Mouse (Mus musculus) kidney, embryonic 16.5 days (tissue): ENCODE data around the gene Ptgdr. TPM values are rescaled to one million over a fixed set of nuclear protein-coding genes. Genes with fewer than 3 reads are reported as not detected.
"Not testable (repeated sequence)": the region's sequence is repeated elsewhere in the genome, so short reads cannot be mapped to it uniquely, and the experiment has no call there.

Source experiments
- ATAC-seq: fragments of 200-750 bp; cut with Nextera tagmentation; 2 replicates; pipeline ENCODE4 v1.8.0; 2017; ENCODE audit warnings: moderate TSS enrichment; ENCODE audit not compliant: low FRiP score, low TSS enrichment
- H3K27ac ChIP-seq: fragments of 300-500 bp; sonication (generic); 2 replicates; pipeline ENCODE4 v1.5.1; 2014; ENCODE audit warnings: low read length
- H3K27me3 ChIP-seq: fragments of 300-500 bp; sonication (generic); 2 replicates; pipeline ENCODE4 v1.6.1; 2014; ENCODE audit warnings: low read length, control low read depth, mixed read lengths; ENCODE audit not compliant: insufficient read depth
- H3K36me3 ChIP-seq: fragments of 300-500 bp; sonication (generic); 2 replicates; pipeline ENCODE4 v1.6.1; 2014; ENCODE audit warnings: low read length, control low read depth, mixed read lengths; ENCODE audit not compliant: insufficient read depth
- H3K4me1 ChIP-seq: fragments of 300-500 bp; sonication (generic); 2 replicates; pipeline ENCODE4 v1.6.1; 2014; ENCODE audit warnings: low read length, control low read depth, mixed read lengths; ENCODE audit not compliant: insufficient read depth
- H3K4me2 ChIP-seq: fragments of 300-500 bp; sonication (generic); replicated peaks from 2 replicates; pipeline ENCODE4 v1.6.1; 2014; ENCODE audit warnings: low read depth, low read length
- H3K4me3 ChIP-seq: fragments of 300-500 bp; sonication (generic); 2 replicates; pipeline ENCODE4 v1.5.1; 2014; ENCODE audit warnings: mild to moderate bottlenecking, low read length
- H3K9ac ChIP-seq: fragments of 300-500 bp; sonication (generic); replicated peaks from 2 replicates; pipeline ENCODE4 v1.6.1; 2014; ENCODE audit warnings: low read length
- H3K9me3 ChIP-seq: fragments of 300-500 bp; sonication (generic); 2 replicates; pipeline ENCODE4 v1.6.1; 2016; ENCODE audit warnings: low read length, control low read depth
- WGBS: fragments of 180-500 bp; shearing (Covaris S2); extraction: QIAGEN DNeasy Blood & Tissue Kit; methylation state at CpG from one replicate; pipeline ENCODE4 v1.1.7; 2014; 5-methylcytosine and 5-hydroxymethylcytosine counted together
- polyA plus RNA-seq: library from polyadenylated mRNA; unstranded; fragments of >200 nt; fragmentation: Nextera tagmentation; extraction: Ambion mirVana; gene quantifications from 2 replicates; pipeline ENCODE4 v1.2.1, GENCODE M21; 2015

Gene Ptgdr
- polyA plus RNA-seq, 1 experiment from 2014 or later = not detected

GRCm38 (mm10) chr14:44821177-44822057 lies 37.8 kb downstream of the Ptgdr start:
- WGBS = 75% methylated on average over 7 of the region's 7 CpGs
- Histone ChIP-seq H3K27me3 (no peaks in the 10 kb centered on the region), H3K4me3 (no peak overlapping the region), H3K4me2 (no peak overlapping the region), H3K9ac (no peak overlapping the region), H3K36me3 (no peaks in the 10 kb centered on the region), H3K9me3 (no peaks in the 10 kb centered on the region), H3K4me1 (no peaks in the 10 kb centered on the region), H3K27ac (no peak overlapping the region)
- no peak for ATAC-seq

- not testable (repeated sequence) for H3K4me1 ChIP-seq, H3K36me3 ChIP-seq, H3K4me3 ChIP-seq, ATAC-seq, H3K9me3 ChIP-seq, H3K9ac ChIP-seq, H3K27ac ChIP-seq, H3K27me3 ChIP-seq, H3K4me2 ChIP-seq
These were observed 46.0 kb downstream of the Ptgdr start for GRCm38 (mm10) chr14:44813152-44813551.

Other genes starting within 250 kb of the Ptgdr start
- gene Gm5624, start 231.4 kb downstream of the Ptgdr start, polyA plus RNA-seq = not detected in 2 replicates
- not detected in 2 replicates for gene Gm8257, start 152.9 kb downstream of the Ptgdr start, polyA plus RNA-seq
- gene Gm8267, start 109.0 kb downstream of the Ptgdr start, polyA plus RNA-seq = not detected in 2 replicates
- 0.48 and 0.91 TPM in 2 replicates for gene Ptger2, start 128.8 kb upstream of the Ptgdr start, polyA plus RNA-seq